Comparison of ENCODE assay signal across 20 mouse cellular contexts in genomic region chr14:60358347-60358746, GRCm38 (mm10). TPM values are rescaled to one million over a fixed set of nuclear protein-coding genes. Genes with fewer than 3 reads are reported as not detected.
A peak's percentile ranks its signal among the peaks of the same experiment; 100 is the strongest.
DNase-seq lines count a peak whose midpoint lies in the region; ATAC-seq and TF ChIP-seq lines count a peak whose summit lies in the region.
"Had no signal": no experiment of that assay in that cellular context is flagged by ENCODE, and none has a peak within 500 bp of the region (broad histone marks: within the 10 kb centered on the region; RNA-seq: fewer than 3 reads in every experiment).

No protein-coding gene starts in this region.

- peak overlapping the region; percentile 49; the same call in 1 of the 2 replicates for H3K27ac ChIP-seq in cerebellum, adult 2 months (ENCODE audit: insufficient read depth, low read length)
- peak overlapping the region; percentile 80 for H3K27ac ChIP-seq in layer of hippocampus, adult 2 months
- H3K27ac ChIP-seq in midbrain, embryonic 11.5 days (ENCODE audit: low read depth, low read length) = no peak overlapping the region
- no peak overlapping the region for H3K27ac ChIP-seq in midbrain, embryonic 14.5 days (replicated peaks; ENCODE audit: low read depth, low read length)
- H3K27ac ChIP-seq in cortical plate, adult 2 months (ENCODE audit: insufficient read depth, low read length) = peak overlapping the region; percentile 87; the same call in 1 of the 2 replicates
- no peak overlapping the region for H3K27ac ChIP-seq in intestine, postnatal 0 days (ENCODE audit: low read depth, low read length)
- H3K27ac ChIP-seq: embryonic facial prominence, embryonic 13.5 days; forebrain, embryonic 12.5 days; hindbrain, embryonic 10.5 days; hindbrain, embryonic 14.5 days had no signal

- no peak for TF ChIP-seq CTCF in cerebellum, adult 2 months (IDR thresholded peaks at IDR 0.05; ENCODE audit: borderline replicate concordance, insufficient read depth, low read depth, low read length)
- TF ChIP-seq CTCF in layer of hippocampus, adult 2 months (conservative IDR thresholded peaks at IDR 0.05) = no peak
- no peak for TF ChIP-seq CTCF in cortical plate, adult 2 months (IDR thresholded peaks at IDR 0.05; ENCODE audit: extremely low read depth, insufficient read depth, low read length)
- TF ChIP-seq CTCF in intestine, postnatal 0 days (IDR thresholded peaks at IDR 0.05; ENCODE audit: low read depth) = no peak

- no peak for ATAC-seq in midbrain, embryonic 11.5 days (ENCODE audit: low FRiP score)
- ATAC-seq in midbrain, embryonic 14.5 days (ENCODE audit: low FRiP score, low TSS enrichment) = no peak
- no peak for ATAC-seq in intestine, postnatal 0 days
- ATAC-seq: forebrain, postnatal 0 days had no signal

- H3K9ac ChIP-seq in midbrain, embryonic 11.5 days (ENCODE audit: low read length) = no peak overlapping the region
- no peak overlapping the region for H3K9ac ChIP-seq in midbrain, embryonic 14.5 days (replicated peaks; ENCODE audit: low read length)
- H3K9ac ChIP-seq in intestine, postnatal 0 days (ENCODE audit: low read depth, low read length) = no peak overlapping the region
- H3K9ac ChIP-seq: embryonic facial prominence, embryonic 13.5 days; forebrain, embryonic 12.5 days; forebrain, postnatal 0 days; heart, embryonic 12.5 days; hindbrain, embryonic 14.5 days had no signal

- H3K4me3 ChIP-seq in cerebellum, adult 2 months (replicated peaks; ENCODE audit: insufficient read depth, low read depth, low read length) = no peak overlapping the region
- H3K4me3 ChIP-seq in layer of hippocampus, adult 2 months = no peak overlapping the region
- H3K4me3 ChIP-seq in midbrain, embryonic 11.5 days (ENCODE audit: low read depth, low read length) = no peak overlapping the region
- no peak overlapping the region for H3K4me3 ChIP-seq in midbrain, embryonic 14.5 days (replicated peaks; ENCODE audit: low read depth, low read length)
- H3K4me3 ChIP-seq in cortical plate, adult 2 months (ENCODE audit: insufficient read depth, low read length) = no peak overlapping the region
- no peak overlapping the region for H3K4me3 ChIP-seq in intestine, postnatal 0 days (ENCODE audit: low read depth, low read length)
- H3K4me3 ChIP-seq: embryonic facial prominence, embryonic 13.5 days; forebrain, embryonic 12.5 days; heart, embryonic 12.5 days; hindbrain, embryonic 10.5 days had no signal

- H3K27me3 ChIP-seq in cerebellum, adult 2 months (ENCODE audit: control insufficient read depth, insufficient read depth, low read length) = no peaks in the 10 kb centered on the region
- H3K27me3 ChIP-seq in midbrain, embryonic 11.5 days (ENCODE audit: control insufficient read depth, insufficient read depth, low read length) = no peaks in the 10 kb centered on the region
- H3K27me3 ChIP-seq in midbrain, embryonic 14.5 days (ENCODE audit: control insufficient read depth, insufficient read depth, low read length) = no peaks in the 10 kb centered on the region
- no peaks in the 10 kb centered on the region for H3K27me3 ChIP-seq in intestine, postnatal 0 days (replicated peaks; ENCODE audit: control insufficient read depth, insufficient read depth, low read length)
- H3K27me3 ChIP-seq: embryonic facial prominence, embryonic 13.5 days; heart, embryonic 12.5 days had no signal

- 75% methylated on average over 5 of the region's 5 CpGs for WGBS in cerebellum, adult 2 months
- 84% methylated on average over 5 of the region's 5 CpGs for WGBS in midbrain, embryonic 11.5 days
- WGBS in midbrain, embryonic 14.5 days = 87% methylated on average over 5 of the region's 5 CpGs
- 82% methylated on average over 5 of the region's 5 CpGs for WGBS in intestine, postnatal 0 days

- peak in 1 of 2 experiments; percentile 17 for DNase-seq in cerebellum, adult 2 months
- no peak for DNase-seq in cerebellum, adult 9-10 months
- peak in 1 of 2 experiments; percentile 25 for DNase-seq in layer of hippocampus, adult 2 months (ENCODE audit: low spot score in 2 of 2)
- no peak for DNase-seq in layer of hippocampus, adult 9-10 months (ENCODE audit: low spot score)
- peak; percentile 51 for DNase-seq in midbrain, embryonic 11.5 days (ENCODE audit: low spot score, missing footprints)
- DNase-seq in midbrain, embryonic 14.5 days = no peak
- DNase-seq: adrenal gland, postnatal 10 days; cerebellum, postnatal 25 days; forebrain, postnatal 0 days; gastrocnemius, postnatal 10 days had no signal

- H3K9me3 ChIP-seq in midbrain, embryonic 11.5 days (ENCODE audit: control insufficient read depth, low read length) = no peaks in the 10 kb centered on the region
- H3K9me3 ChIP-seq in midbrain, embryonic 14.5 days (ENCODE audit: control insufficient read depth, low read length) = no peaks in the 10 kb centered on the region
- no peaks in the 10 kb centered on the region for H3K9me3 ChIP-seq in intestine, postnatal 0 days (ENCODE audit: control insufficient read depth)
- H3K9me3 ChIP-seq: embryonic facial prominence, embryonic 13.5 days; forebrain, embryonic 12.5 days; heart, embryonic 12.5 days; hindbrain, embryonic 10.5 days had no signal

- no peaks in the 10 kb centered on the region for H3K36me3 ChIP-seq in midbrain, embryonic 11.5 days (ENCODE audit: control insufficient read depth, insufficient read depth, low read length)
- H3K36me3 ChIP-seq in midbrain, embryonic 14.5 days (ENCODE audit: control insufficient read depth, insufficient read depth, low read length) = no peaks in the 10 kb centered on the region
- H3K36me3 ChIP-seq in intestine, postnatal 0 days (ENCODE audit: control insufficient read depth, insufficient read depth) = no peaks in the 10 kb centered on the region
- H3K36me3 ChIP-seq: embryonic facial prominence, embryonic 13.5 days; forebrain, embryonic 12.5 days; heart, embryonic 12.5 days; hindbrain, embryonic 10.5 days had no signal

- no peak for TF ChIP-seq POLR2A in cerebellum, adult 2 months (IDR thresholded peaks at IDR 0.05; ENCODE audit: borderline replicate concordance, insufficient read depth, low read length)
- no peak for TF ChIP-seq POLR2A in cortical plate, adult 2 months (IDR thresholded peaks at IDR 0.05; ENCODE audit: extremely low read depth, insufficient read depth, low read length)

- H3K4me1 ChIP-seq in cerebellum, adult 2 months (ENCODE audit: control insufficient read depth, insufficient read depth, low read length) = peaks cover 3% of the 10 kb centered on the region; the same call in 1 of the 2 replicates
- peaks cover 9% of the 10 kb centered on the region; the same call in 1 of the 2 replicates for H3K4me1 ChIP-seq in midbrain, embryonic 11.5 days (ENCODE audit: control insufficient read depth, insufficient read depth, low read length)
- peaks cover 13% of the 10 kb centered on the region for H3K4me1 ChIP-seq in midbrain, embryonic 14.5 days (ENCODE audit: control insufficient read depth, insufficient read depth, low read length)
- H3K4me1 ChIP-seq in cortical plate, adult 2 months (ENCODE audit: control insufficient read depth, insufficient read depth, low read length) = no peaks in the 10 kb centered on the region
- no peaks in the 10 kb centered on the region for H3K4me1 ChIP-seq in intestine, postnatal 0 days (replicated peaks; ENCODE audit: control insufficient read depth, insufficient read depth, low read length)
- H3K4me1 ChIP-seq: heart, embryonic 12.5 days had no signal

- H3K4me2 ChIP-seq in midbrain, embryonic 11.5 days = no peak overlapping the region
- no peak overlapping the region for H3K4me2 ChIP-seq in midbrain, embryonic 14.5 days (ENCODE audit: low read length)
- H3K4me2 ChIP-seq in intestine, postnatal 0 days (replicated peaks; ENCODE audit: low read depth) = no peak overlapping the region
- H3K4me2 ChIP-seq: embryonic facial prominence, embryonic 13.5 days; forebrain, embryonic 12.5 days; heart, embryonic 12.5 days; hindbrain, embryonic 14.5 days had no signal

RNA-seq across cellular contexts. Expression of gene Amer2, which starts 14.7 kb away (rescaled TPM):
- polyA plus RNA-seq in cerebellum, adult 2 months (2012; rRNA removed) = 28.3 and 33.2 TPM in 2 replicates
- 10 to 100 TPM; 47.7 to 49.2 TPM for total RNA-seq in layer of hippocampus, adult 2 months (2021)
- polyA plus RNA-seq in midbrain, embryonic 11.5 days (2014; fragmentation: Nextera tagmentation; extraction: Ambion mirVana) = 11.2 and 12.5 TPM in 2 replicates
- polyA plus RNA-seq in midbrain, embryonic 14.5 days (2014; fragmentation: Nextera tagmentation; extraction: Ambion mirVana) = 17.3 and 19.2 TPM in 2 replicates
- 20.1 and 20.2 TPM in 2 replicates for polyA plus RNA-seq in cortical plate, adult 2 months (2012; rRNA removed)
- 0.33 and 0.40 TPM in 2 replicates for polyA plus RNA-seq in intestine, postnatal 0 days (2015; fragmentation: Nextera tagmentation; extraction: Ambion mirVana)
- total RNA-seq: heart, adult 8-10 months; heart, postnatal 25 days; MEL had no signal

Comparison
In these comparisons a context has a peak if more than half of its experiments do, and no peak if none do; other contexts are left out.
1. H3K27ac ChIP-seq: peak in cerebellum, adult 2 months (single experiment), layer of hippocampus, adult 2 months (single experiment) and cortical plate, adult 2 months (single experiment); none in midbrain, embryonic 11.5 days (single experiment), midbrain, embryonic 14.5 days (single experiment) and intestine, postnatal 0 days (single experiment).